Mouse (Mus musculus): ENCODE measurements around the gene Vmn1r82. TPM values are rescaled to one million over a fixed set of nuclear protein-coding genes. Genes with fewer than 3 reads are reported as not detected.

Vmn1r82 gene
- not detected in 2 replicates for polyA plus RNA-seq (2012)

GRCm38 (mm10) chr7:12300130-12300529, at the start of gene Vmn1r82:
TSS of gene Vmn1r82 (plus strand) at chr7:12300430.
- TF ChIP-seq TAL1 (IDR thresholded peaks at IDR 0.05; ENCODE audit: low read length) (no peak), GATA1 (IDR thresholded peaks at IDR 0.05; ENCODE audit: low read length) (no peak)
- Histone ChIP-seq H3K4me1 (ENCODE audit: control insufficient read depth) (no peaks in the 10 kb centered on the region), H3K27me3 (ENCODE audit: control insufficient read depth) (no peaks in the 10 kb centered on the region), H3K9me3 (ENCODE audit: control insufficient read depth, low read length) (peaks cover 2% of the 10 kb centered on the region; the same call in 1 of the 2 replicates), H3K36me3 (ENCODE audit: control insufficient read depth) (no peaks in the 10 kb centered on the region), H3K4me3 (replicated peaks) (no peak within 1 kb of the TSS)

- Histone ChIP-seq H3K4me3 (replicated peaks) (no peak within 1 kb of the TSS), H3K4me1 (ENCODE audit: control insufficient read depth) (no peaks in the 10 kb centered on the region), H3K9me3 (ENCODE audit: control insufficient read depth, low read length) (no peaks in the 10 kb centered on the region), H3K36me3 (ENCODE audit: control insufficient read depth) (no peaks in the 10 kb centered on the region), H3K27me3 (ENCODE audit: control insufficient read depth) (no peaks in the 10 kb centered on the region)
- TF ChIP-seq GATA1 (IDR thresholded peaks at IDR 0.05; ENCODE audit: low read length), result no peak
- TF ChIP-seq TAL1 (IDR thresholded peaks at IDR 0.05; ENCODE audit: low read length), result no peak
These were observed 32.1 kb upstream of the Vmn1r82 start, which contains the start of gene Vmn1r81 for GRCm38 (mm10) chr7:12268169-12268568. TSS of gene Vmn1r81 (minus strand) at chr7:12268269.

- no peak for TF ChIP-seq TAL1 (IDR thresholded peaks at IDR 0.05; ENCODE audit: low read length)
- TF ChIP-seq GATA1 (IDR thresholded peaks at IDR 0.05; ENCODE audit: low read length), result no peak
- no peak within 1 kb of the TSS for H3K4me3 ChIP-seq (replicated peaks)
- no peaks in the 10 kb centered on the region for H3K4me1 ChIP-seq (ENCODE audit: control insufficient read depth)
- no peaks in the 10 kb centered on the region for H3K27me3 ChIP-seq (ENCODE audit: control insufficient read depth)
- H3K9me3 ChIP-seq (ENCODE audit: control insufficient read depth, low read length), result peaks cover 8% of the 10 kb centered on the region
- no peaks in the 10 kb centered on the region for H3K36me3 ChIP-seq (ENCODE audit: control insufficient read depth)
These were observed 29.2 kb downstream of the Vmn1r82 start, which contains the start of gene Vmn1r83 for GRCm38 (mm10) chr7:12329381-12329780. TSS of gene Vmn1r83 (minus strand) at chr7:12329481.

Other genes with a start within 250 kb of the Vmn1r82 start
- gene Vmn1r78, start 150.2 kb upstream of the Vmn1r82 start, polyA plus RNA-seq (2012), result not detected in 2 replicates
- gene Vmn1r79, start 129.2 kb upstream of the Vmn1r82 start, polyA plus RNA-seq (2012), result not detected in 2 replicates
- gene Vmn1r80, start 111.1 kb upstream of the Vmn1r82 start, polyA plus RNA-seq (2012), result under 0.01 and 0.01 TPM in 2 replicates
- under 0.01 TPM in 1 of 2 replicates, not detected in the other for gene Vmn1r81, start 32.2 kb upstream of the Vmn1r82 start, polyA plus RNA-seq (2012)
- not detected in 2 replicates for gene Vmn1r83, start 29.1 kb downstream of the Vmn1r82 start, polyA plus RNA-seq (2012)
- not detected in 2 replicates for gene Vmn1r84, start 68.8 kb downstream of the Vmn1r82 start, polyA plus RNA-seq (2012)
- not detected in 2 replicates for gene Zfp551, start 122.3 kb downstream of the Vmn1r82 start, polyA plus RNA-seq (2012)
- 0.06 TPM in 1 of 2 replicates, not detected in the other for gene Zfp606, start 177.9 kb downstream of the Vmn1r82 start, polyA plus RNA-seq (2012)
- gene 2900092C05Rik, start 212.1 kb downstream of the Vmn1r82 start, polyA plus RNA-seq (2012), result not detected in 2 replicates

Measured in erythroblast, embryonic 14.5 days (primary cell).